Mouse (Mus musculus) thymus, adult 18-20 months (tissue): ENCODE data around the gene Zfp292.

Source experiments
- DNase-seq, 2 experiments: peaks; one replicate each; pipeline ENCODE4 v3.0.0; 2022; ENCODE audit warnings: mixed read lengths in 2 of 2

Zfp292 gene

DNA sequence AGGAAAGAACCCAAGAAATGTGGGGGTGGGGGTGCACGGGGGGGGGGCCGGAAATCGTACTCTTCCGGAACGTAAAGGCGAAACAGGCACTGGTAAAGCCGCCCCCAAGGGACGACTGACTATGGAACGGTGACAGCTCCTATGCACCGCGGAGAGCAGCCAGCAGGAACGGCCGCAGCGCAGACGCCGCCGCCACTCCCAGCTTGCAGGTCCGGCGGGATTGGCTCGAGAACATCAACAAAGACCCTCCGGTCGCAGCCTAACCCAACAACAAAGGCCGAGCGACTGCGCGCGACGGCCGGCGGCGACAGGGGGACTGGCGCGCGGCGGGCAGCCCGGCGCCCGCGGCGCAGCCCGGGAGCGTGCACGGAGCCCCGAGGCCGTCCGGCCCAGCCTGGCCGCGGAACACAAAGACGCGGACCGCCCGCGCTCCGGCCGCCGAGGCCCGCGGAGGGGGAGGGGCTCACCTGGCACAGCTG, 430 bp downstream of the Zfp292 start:
- peak; percentile 55 to 60 for DNase-seq

GRCm38 (mm10) chr4:34881851-34882250, 909 bp downstream of the Zfp292 start:
- no peak for DNase-seq

DNA sequence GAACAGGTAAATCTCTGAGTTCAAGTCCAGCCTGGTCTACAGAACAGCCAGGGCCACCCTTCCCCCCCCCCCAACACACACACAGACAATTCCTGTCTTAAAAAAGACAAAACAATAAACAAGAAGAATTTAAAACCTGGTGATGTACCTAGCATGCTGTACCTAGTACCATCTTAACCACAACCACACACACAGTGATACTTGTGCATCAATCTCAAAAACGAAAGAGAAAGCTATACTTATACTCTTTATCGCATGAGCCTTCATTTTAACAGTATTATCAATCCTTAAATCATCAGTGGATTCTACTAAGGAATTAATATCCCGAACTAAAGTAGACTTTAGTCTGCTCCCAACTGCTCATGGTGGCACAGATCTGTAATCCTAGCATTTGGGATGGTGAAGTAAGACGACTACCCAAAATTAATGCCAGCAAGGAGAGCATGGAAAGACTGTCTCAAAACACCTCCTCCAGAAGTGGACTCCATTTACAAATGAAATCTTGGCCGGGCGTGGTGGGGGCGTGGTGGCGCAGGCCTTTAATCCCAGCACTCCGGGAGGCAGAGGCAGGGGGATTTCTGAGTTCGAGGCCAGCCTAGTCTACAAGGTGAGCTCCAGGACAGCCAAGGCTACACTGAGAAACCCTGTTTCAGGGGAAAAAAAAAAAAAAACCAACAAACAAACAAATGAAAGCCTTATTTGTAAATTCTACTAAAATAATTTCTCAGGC, 1.7 kb downstream of the Zfp292 start:
- no peak for DNase-seq

DNA sequence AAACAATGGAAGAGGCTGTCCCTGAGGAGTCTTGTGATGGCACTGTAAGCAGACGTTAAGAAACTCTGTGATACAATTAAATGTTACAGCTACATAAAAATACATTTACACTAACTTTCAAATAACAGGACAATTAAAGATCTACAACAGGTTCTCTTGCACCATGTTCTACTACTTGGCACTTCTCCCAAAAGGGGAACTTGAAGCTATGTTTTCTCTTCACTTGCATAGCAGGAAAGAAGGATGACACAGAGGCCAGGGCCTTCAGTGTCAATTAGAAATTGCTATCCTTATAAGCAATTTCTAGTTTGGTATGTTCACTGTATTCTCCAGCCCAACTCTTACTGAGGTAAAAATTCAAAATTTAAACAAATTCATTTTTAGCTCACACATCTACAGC, 8.5 kb downstream of the Zfp292 start:
- DNase-seq, result no peak

GRCm38 (mm10) chr4:34872896-34873495, 9.8 kb downstream of the Zfp292 start:
- no peak for DNase-seq

GRCm38 (mm10) chr4:34869813-34870212, 12.9 kb downstream of the Zfp292 start:
- DNase-seq, result no peak

DNA sequence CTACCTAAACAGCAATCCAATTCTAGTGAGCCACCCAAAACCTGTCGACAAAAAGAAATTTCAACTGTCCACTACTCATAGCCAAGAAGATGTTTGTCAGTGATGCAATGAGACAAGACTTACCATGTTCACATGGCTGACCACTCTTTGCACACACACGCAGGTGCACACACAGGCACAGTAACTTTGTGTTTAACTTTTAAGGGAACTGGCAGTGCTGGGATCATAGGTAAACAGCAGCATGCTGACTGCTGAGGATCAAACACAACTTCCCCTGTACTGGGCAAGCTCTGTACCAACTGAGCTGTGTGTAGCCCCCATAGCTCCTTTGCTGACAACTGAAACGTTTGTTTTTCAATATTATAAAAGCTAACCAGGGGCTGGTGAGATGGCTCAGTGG, 21.3 kb downstream of the Zfp292 start:
- no peak for DNase-seq

DNA sequence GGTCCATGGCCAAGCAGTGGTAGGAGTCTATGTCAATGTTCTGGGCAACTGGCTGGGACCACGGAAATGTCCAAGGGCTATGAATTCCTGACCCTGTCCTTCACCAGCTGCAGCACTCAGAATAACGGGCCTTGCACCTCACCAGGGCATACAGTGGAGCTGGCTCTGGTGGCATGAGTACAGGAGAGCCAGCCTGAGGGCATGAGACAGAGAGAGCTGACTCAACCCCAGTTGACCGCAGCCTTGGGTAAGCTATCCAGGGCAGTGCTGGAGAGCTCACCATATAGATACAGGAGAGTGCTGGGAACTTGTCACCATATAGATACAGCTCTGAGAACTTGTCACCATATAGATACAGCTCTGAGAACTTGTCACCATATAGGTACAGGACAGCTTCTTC, 23.3 kb downstream of the Zfp292 start:
- DNase-seq, result no peak

DNA sequence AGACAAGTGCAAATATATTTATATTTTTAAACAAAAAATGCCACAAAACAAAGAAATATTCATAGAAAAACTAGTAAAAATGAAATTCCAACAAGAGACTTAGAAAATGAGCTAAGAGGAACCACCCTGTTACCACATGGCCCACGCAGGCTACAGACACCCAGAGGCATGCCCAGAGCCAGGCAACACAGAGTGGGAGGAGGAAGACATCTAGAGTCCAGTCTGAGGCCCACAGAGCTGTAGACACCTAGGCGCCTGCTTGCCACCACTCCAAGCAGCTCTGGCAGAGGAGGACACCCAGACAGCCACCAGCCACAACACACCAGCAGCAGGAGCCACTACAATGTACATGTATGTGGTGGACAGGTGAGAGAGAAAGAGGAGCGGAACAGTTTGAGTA, 23.9 kb downstream of the Zfp292 start:
- DNase-seq, result no peak

DNA sequence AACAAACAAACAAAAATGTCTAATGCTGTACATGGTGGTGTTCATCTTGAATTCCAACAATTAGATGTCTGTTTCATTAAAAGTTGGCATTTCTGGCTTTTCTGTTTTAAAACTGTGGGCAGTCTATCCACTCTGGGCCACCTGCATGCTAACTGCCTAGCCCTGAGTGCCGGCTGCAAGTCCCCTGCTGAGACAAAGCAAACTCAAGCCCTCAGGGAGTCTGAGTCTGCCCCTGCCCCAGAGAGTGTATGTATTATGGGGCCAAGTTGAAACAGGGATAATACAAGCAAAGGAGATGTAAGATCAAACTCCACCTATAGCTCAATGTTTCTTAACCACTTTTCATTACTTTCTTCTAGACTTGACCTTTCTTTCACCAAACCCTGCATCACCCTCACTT, 26.8 kb downstream of the Zfp292 start:
- no peak for DNase-seq

- no peak for DNase-seq
These were observed 30.7 kb downstream of the Zfp292 start for GRCm38 (mm10) chr4:34852051-34852450.

DNA sequence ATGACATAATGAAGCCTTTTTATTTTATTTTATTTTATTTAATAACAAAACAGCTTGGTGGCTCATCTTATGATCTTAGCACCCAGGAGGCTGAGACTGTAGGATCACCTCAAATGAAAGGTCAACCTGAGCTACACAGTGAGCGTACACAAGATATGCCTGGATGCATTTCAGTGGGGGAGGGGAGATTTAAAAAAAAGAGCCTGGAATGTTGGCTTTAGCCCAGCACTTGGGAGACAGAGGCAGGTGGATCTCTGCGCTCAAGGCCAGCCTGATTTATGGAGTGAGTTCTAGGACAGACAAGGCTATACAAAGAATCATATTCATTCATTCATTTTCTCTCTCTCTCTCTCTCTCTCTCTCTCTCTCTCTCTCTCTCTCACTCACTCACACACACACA, 32.6 kb downstream of the Zfp292 start:
- no peak for DNase-seq

DNA sequence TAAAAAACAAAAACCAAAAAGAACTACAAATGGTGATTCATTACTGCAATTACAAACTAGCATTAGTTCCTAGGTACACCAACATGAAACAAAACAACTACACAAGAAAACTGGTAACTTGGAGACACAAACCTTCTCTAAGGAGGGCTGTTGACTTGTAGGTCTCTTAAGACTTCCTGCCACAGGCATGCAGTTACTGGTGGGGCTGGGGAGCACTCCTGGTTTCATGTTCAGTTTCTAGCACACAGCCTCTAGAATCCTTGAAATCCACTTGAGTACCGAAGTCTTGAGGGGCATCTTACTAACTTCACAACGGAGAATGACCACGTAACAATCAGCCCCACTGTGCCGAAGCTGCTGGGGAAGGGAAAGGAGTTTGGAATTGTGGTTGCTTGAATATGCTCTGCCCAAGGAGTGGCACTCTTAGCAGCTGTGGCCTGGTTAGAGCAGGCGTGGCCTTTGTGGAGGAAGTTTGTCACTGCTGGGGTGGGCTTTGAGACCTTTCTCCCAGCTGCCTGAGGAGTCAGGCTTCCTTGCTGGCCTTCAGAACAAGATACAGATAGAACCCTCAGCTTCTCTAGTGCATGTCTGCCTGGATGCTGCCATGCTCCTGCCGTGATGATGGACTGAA, 35.0 kb downstream of the Zfp292 start:
- peak; percentile 30 to 38 for DNase-seq

- no peak for DNase-seq
These were observed 38.9 kb downstream of the Zfp292 start for GRCm38 (mm10) chr4:34843839-34844238.

DNA sequence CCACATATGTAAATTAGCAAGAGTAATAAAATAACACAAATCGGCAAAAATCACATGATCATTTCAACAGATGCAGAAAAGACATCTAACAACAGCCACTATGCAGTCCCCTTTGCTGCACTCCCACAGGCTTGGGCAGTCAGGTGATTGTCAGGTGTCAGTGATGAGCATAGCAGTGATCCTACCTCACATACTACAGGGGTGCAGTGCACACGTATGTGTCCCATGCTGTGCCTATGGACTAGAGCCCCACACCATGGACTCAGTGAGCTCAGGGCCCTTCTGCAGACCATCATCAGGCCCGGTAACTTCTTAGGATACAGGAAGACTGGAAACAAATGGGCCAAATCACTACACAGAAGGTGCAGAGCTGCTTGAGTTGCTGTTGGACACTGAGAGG, 39.9 kb downstream of the Zfp292 start:
- DNase-seq, result no peak

GRCm38 (mm10) chr4:34831496-34831895, 51.3 kb downstream of the Zfp292 start:
- DNase-seq, result no peak

- no peak for DNase-seq
These were observed 53.3 kb downstream of the Zfp292 start for GRCm38 (mm10) chr4:34829456-34829855.

DNA sequence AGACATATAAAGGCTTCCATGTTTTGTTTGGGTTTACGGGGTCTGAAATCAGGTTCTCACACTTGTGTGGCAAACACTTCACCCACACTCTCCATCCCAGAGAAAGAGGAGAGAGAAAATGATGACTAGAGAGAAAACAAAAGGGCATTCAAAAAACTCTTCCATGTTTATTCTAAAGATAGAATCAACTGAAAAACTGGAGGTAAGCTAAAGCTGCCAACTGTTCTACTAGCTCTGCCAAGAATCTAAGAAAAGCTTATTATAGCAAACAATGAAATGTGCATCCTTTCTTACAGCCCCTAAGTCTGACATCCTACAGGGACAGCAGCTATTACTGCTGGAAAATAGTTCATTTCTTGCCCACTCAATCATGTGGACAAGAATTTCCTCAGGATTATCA, 58.9 kb downstream of the Zfp292 start:
- DNase-seq, result no peak

DNA sequence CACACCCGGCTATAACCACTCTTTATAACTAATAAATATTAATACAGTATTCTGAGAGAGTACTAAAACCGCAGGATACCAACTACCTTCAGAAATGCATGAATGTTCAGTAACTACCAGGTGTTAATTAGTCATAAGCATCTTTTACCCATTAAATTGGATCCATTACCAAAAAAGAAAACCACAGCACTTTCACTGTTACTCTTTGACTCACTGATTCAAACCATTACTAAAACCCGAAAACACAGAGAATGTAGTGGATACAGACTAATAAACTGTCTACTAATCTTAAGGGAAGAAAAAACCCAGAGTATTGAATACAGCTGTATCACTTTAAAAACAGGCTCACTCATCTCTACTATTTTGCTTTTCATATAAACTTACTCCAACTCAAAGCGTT, 62.9 kb downstream of the Zfp292 start:
- no peak for DNase-seq

DNA sequence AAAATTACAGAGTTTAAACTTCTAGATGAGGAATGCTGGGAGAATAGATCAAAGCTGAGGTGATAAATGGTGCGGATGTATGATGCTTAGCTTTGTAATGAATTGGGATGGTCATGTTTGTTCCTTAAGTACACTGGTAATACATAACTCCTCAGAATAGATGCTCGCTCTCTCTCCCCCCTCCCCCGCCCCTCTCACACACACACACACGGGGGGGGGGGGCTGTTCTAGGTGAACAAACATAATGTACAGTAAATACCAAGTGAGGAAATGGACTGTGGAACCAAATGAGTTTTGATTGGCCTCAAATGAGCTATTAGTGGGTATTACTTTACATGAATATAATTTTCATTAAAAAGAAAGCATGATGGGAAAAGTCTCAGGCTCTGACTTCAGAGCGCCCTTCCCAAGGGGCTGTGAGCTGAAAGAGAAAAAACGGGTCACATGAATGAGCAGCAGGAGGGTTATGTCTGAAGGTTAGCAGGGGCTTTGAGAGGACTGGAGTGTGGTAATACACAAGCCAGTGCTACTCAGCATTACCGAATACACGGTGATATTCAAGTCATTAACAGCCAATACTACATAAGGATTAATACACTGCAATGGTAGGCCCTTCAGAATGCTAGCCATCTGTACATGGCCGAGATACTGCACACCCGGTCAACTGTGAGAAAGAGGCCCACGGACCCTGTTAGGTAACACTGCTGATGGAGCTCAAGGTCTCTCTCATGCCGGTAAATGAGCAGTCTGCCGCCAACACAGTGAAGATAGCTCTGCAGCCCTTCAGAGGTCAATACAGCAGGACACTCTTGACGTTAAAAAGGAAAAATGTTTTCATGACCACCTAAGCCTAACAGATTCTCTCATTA, 81.4 kb downstream of the Zfp292 start:
- no peak for DNase-seq

GRCm38 (mm10) chr4:34798005-34798404, 84.8 kb downstream of the Zfp292 start:
- DNase-seq, result no peak

DNA sequence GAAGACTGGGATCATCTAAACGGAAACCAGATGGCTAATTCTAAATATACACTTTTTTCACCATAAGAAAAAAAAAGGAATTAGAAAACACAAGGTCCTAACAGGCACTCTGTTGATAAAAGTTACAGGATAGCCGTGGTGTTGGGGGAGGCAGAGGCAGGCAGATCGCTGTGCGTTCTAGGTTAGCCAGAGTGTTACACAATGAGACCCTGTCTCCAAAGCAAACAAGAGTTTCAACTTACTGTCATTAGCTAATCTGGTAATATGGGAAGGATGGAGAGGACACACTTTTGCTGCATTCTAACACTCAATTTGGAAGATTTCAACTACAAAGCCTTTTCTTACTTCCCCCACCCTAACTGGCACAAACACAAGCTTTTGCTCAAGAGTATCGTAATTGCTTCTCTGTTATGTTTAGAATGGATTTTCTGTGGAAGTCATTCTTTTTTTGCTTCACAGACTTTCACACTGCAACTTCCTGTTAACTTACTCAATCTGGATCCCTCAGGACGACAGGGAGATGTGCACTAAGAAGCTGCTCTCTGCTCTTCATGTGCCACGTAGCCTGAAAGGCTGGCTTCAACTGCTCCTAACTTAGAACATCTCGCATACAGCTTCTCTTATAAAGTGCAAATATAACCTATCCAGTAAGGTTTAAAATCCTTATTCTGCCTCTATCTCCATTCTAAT, 85.3 kb downstream of the Zfp292 start:
- DNase-seq, result no peak

DNA sequence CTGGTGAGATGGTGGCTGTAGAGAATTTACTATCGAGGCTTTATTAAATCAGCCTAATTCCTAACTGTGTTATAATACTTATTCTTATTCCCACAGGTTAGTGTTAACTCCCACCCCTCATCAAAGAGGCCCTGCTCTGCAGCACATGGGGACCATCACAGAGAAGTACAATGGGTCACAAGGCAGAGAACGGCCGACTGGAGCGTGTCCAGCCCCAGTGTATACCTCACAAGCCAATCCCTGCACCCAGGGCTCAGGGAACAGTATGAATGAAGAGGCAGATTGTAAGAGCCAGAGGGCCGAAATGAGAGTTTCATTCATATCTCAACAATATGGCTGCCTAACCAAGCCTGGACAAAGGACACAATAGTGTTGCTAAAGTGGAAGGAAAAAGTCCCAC, 86.5 kb downstream of the Zfp292 start:
- no peak for DNase-seq
